Mouse (Mus musculus) urinary bladder, postnatal 14 days (tissue): Measurements from ENCODE around the gene Rabl2.

ENCODE experiments used
- DNase-seq: peaks from one replicate; pipeline ENCODE4 v3.0.0; 2021; ENCODE audit warnings: low spot score

Gene Rabl2

GRCm38 (mm10) chr15:89591723-89592455 is at the start of gene Rabl2:
Gene Rabl2 (minus strand): TSS chr15:89591923.
- peak; percentile 88 for DNase-seq

DNA sequence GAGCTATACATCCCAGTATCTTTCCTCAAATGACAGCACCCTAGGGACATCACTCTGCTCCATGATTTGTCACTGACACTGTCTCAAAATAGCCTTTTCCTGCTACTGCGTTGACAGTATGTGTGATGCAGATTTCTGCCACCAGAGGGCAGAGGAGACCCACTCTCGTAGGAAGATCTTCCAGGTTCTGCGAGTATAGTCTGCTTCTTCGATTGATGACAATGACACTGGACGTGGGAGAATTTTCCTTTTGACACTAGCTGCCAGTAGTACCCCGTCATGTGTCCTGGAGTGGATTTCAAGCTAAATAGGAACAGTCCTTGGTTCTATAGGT is 31.9 kb upstream of the Rabl2 start:
- DNase-seq: peak; percentile 64

DNA sequence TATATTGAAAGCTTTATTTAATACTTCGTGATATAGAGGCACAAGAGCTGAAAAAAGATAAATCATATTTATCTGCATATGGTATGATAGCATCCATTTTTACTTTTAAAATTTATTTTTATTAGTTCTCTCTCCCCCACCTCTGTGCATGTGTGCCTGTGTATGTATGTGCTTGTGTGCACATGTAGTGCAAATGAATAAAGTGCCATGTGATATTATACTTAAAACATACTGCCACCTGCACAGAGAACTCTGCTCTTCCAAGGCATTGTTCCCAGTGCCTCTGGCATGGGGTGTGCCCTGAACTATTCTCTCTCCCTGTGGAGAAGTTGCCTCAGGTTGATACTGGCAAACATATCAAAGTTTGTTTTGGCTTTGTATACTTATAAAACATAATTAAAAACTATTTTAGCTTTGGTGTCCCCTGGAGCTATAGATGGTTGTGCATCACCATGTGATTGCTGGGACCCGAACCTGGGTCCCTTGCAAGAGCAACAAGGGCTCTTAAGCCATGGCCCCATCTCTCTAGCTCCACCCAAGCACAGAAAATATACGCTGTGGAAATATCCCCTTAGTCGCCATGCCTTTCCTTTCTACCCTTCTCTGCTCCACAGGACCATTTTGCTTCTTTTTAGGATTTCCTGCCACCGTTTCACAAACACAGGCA is 31.4 kb upstream of the Rabl2 start:
- DNase-seq: no peak

GRCm38 (mm10) chr15:89622312-89622958 is 30.7 kb upstream of the Rabl2 start:
- DNase-seq: peak; percentile 4

DNA sequence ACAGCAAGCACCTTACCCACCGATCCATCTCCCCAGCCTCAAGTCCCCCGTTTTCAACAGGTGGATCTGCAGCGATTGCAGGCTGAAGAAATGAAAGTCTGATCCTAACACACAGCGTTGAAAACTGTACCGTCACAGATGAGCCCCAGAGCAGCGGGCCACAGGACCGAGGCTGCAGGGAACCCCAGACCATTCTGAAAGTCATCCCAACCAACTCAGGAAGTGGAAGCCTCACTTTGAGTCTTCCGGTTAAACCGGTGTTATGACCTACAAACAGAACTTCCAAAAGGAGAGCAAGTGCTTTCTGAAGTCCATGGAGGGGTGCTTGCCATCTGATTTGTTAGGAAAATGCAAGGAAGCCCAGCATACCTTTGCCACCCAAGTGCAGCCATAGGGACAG is 16.2 kb upstream of the Rabl2 start:
- DNase-seq: no peak

DNA sequence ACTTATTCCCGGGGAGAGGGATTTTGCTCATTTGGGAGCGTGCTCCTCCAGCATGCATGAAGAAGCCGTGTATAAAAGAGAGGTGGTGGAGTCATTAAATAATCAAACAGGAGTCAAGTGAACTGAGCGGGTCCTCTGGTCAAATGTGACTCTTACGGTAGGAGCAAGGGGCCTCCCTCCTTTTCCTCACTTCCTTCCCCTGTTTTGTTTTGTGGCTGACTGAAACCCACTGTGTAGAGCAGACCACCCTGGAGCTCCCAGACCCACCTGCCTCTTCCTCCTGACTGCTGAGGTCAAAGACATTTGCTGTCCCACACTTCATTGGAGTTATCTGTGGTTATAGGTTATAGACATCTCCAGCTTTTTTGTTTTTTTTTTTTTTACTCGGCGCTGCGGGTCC is 15.8 kb upstream of the Rabl2 start:
- no peak for DNase-seq

GRCm38 (mm10) chr15:89605822-89606570 is 14.3 kb upstream of the Rabl2 start:
- no peak for DNase-seq

- DNase-seq: no peak
Observed at GRCm38 (mm10) chr15:89592548-89592947, 825 bp upstream of the Rabl2 start.

GRCm38 (mm10) chr15:89591317-89591716 is 406 bp downstream of the Rabl2 start:
- no peak for DNase-seq

- no peak for DNase-seq
Observed at GRCm38 (mm10) chr15:89589146-89589545, 2.6 kb downstream of the Rabl2 start.

DNA sequence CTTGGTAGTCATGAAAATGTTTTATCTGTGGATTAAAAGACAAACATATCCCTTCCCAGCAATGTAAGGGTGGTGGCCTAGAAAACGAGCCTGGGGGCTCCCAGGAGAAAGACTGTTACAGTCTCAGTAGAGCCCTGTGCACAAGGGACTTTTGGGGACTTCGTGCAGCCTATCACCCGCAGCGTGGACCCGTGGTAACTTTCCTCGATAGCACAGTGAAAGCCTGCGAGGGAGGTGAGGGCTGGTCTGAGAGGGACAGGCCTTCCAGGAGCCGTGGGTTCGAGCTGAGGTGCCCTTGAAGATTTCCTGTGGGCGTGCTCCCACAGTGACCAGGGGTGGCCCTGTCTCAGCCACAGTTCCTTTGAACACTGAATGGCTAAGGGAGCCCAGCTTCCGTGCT is 6.1 kb downstream of the Rabl2 start:
- no peak for DNase-seq

- no peak for DNase-seq
Observed at GRCm38 (mm10) chr15:89585101-89585500, 6.6 kb downstream of the Rabl2 start.

GRCm38 (mm10) chr15:89582494-89582893 is 9.2 kb downstream of the Rabl2 start:
- DNase-seq: no peak

DNA sequence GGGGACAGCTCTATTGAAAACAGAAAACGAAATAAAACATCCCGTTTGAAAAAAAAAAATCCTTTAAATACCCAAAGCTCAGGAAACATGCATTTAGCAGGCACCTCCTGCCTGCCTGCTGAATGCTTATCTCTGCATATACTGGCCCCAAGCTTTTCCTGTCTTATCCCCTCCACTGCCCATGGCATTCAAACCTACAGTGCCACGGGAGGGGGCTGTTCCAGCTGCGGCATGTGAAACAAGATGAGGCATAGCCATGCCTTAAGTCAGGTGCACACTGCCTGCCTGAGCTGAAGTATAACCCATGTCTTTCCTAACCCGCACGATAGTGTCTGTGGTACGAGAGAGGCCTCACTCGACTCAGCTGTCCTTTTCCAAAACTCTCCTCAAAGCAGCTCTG is 19.6 kb downstream of the Rabl2 start:
- DNase-seq: no peak

DNA sequence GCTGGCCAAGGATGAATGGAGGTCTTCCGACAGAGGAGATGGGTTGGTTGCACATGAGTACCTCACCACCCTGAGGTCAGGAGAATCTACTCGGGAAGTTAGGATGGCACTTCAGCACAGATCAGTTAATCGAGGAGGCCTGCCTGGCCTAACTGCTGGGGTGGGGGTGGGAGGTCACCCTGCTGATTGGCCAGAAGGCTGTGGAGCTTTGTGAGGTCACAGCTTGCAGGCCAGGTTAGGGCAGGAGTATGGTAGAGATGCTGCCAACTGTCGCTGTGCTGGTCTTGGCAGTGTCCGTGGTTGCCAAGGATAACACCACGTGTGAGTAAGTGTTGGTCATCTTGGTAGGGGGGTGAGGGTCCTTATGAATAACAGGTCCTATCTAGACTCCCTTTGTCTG is 23.6 kb downstream of the Rabl2 start, which contains the start of gene Acr:
Gene Acr (plus strand): TSS at position 213 of the 400 bp plus-strand sequence.
- no peak for DNase-seq

DNA sequence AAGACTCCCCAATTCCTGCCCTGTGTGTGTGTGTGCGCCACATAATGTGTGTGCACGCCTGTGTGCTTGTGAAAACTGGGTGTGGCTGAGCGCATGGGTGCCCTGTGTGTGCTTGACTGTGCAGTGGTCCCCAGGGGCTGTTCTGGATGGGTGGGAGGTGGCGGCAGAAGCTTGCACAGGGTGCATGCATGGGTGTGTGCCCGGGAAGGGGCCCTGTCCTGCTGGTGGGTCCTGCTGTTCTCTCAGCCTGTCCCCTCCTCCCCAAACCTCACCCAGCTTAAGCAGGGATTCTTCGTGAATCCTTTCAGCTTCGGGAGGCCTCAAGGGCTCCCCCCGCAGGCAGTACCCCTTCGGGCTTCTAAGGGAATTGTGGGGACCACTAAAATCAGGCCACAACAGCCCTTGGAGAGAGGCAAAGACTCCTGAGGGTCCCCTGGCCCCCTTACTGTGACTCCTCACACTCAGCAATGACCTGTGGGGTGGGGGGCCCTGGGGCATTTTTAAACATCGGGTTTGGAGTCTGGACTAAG is 32.5 kb downstream of the Rabl2 start:
- no peak for DNase-seq

- no peak for DNase-seq
Observed at GRCm38 (mm10) chr15:89557996-89558390, 33.7 kb downstream of the Rabl2 start.

DNA sequence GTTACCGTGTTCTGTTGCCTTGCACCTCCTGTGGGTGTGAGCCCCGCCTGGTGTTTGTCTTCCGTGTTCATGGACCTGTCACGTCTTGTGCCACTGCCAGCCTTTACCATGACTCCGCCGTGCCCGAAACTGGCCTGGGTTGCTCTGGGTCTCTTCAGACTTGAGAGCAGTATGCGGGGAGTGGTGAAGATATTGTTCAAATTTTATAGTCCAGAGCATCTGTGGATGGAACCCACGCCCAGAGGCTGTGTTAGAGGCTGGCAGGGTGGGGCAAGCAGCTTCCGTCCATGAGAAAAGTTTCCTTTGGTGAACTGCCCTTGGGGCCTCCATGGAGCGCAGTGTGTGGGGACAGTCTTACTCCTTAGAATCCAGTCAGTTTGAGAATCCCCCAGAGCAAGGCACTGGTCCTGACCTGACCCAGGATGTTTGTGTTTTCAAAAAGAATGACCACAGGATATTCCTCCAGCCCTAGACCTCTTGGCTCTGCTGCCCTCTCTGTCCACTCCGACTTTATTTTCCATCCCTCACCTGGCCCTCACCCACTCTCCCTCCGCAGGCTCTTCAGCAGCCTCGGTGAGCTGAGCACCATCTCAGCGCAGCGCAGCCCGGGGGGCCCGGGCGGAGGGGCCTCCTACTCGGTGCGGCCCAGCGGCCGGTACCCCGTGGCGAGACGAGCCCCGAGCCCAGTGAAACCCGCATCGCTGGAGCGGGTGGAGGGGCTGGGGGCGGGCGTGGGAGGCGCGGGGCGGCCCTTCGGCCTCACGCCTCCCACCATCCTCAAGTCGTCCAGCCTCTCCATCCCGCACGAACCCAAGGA is 34.3 kb downstream of the Rabl2 start:
- peak; percentile 55 for DNase-seq

DNA sequence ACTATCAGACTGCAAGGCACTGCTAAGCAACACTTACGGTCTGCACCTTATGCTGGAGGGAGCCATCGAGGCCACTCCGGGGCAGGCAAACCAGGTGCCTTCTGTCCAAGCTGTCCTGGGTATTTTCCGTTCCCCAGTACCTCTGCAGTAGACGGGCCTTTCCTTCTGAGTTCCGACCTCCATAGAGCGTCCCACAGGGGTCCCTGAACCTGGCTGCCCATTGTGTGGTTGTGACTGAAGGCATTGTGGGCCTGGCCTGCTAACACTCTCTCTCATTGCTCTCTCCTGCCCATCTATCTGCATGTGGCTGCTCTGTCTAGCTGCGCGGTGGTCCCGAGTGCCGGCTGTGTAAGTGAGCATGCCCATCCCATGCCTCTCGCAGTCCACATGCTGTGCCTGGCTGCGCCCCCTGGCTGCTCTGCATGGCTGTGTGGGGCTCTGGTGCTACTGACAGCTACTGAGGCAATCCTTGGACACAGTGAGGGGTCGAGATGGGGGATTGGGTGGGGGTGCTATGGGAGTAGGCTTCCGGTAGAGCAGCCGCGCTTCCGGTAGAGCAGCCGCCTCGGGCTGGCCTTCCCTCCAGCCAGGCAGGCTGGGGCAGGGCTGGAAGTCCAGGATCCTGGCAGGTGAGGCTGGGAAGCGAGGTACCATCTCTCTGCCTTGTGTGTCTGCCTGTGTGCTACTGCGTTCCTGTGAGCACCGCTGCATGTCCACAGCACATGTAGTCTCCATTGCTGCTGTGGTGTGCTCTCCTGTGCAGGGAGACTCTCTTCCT is 35.1 kb downstream of the Rabl2 start:
- DNase-seq: no peak

GRCm38 (mm10) chr15:89555591-89555990 is 36.1 kb downstream of the Rabl2 start:
- no peak for DNase-seq

GRCm38 (mm10) chr15:89551733-89552132 is 40.0 kb downstream of the Rabl2 start:
- no peak for DNase-seq
